Mouse (Mus musculus): ENCODE data around the gene Ube2m.

Ube2m gene

GRCm38 (mm10) chr7:13033451-13034147, 4.5 kb downstream of the Ube2m start:
- DNase-seq, result no peak

GRCm38 (mm10) chr7:13032541-13032940, 5.5 kb downstream of the Ube2m start:
- DNase-seq, result no peak

- no peak for DNase-seq
Measured at GRCm38 (mm10) chr7:13031983-13032382, 6.1 kb downstream of the Ube2m start.

- DNase-seq, result no peak
Measured at GRCm38 (mm10) chr7:13031069-13031468, 7.0 kb downstream of the Ube2m start.

- DNase-seq, result no peak
Measured at GRCm38 (mm10) chr7:13028986-13029385, 9.1 kb downstream of the Ube2m start.

GRCm38 (mm10) chr7:13025511-13026112, 12.5 kb downstream of the Ube2m start:
- no peak for DNase-seq

GRCm38 (mm10) chr7:13024805-13025204, 13.3 kb downstream of the Ube2m start:
- DNase-seq, result peak; percentile 92

- DNase-seq, result peak; percentile 89
Measured at GRCm38 (mm10) chr7:13023928-13024731, 13.9 kb downstream of the Ube2m start.

- DNase-seq, result peak; percentile 51
Measured at GRCm38 (mm10) chr7:13022773-13023535, 15.1 kb downstream of the Ube2m start.

GRCm38 (mm10) chr7:13015217-13015616, 22.9 kb downstream of the Ube2m start:
- no peak for DNase-seq

GRCm38 (mm10) chr7:13014275-13014839, 23.7 kb downstream of the Ube2m start:
- DNase-seq, result no peak

- no peak for DNase-seq
Measured at GRCm38 (mm10) chr7:13013671-13014070, 24.4 kb downstream of the Ube2m start.

GRCm38 (mm10) chr7:13010005-13010908, 27.8 kb downstream of the Ube2m start, which contains the start of gene Zbtb45:
Gene Zbtb45, minus strand, starts transcription at chr7:13010034.
- no peak for DNase-seq

- peak; percentile 91 for DNase-seq
Measured at GRCm38 (mm10) chr7:13009143-13010004, 28.7 kb downstream of the Ube2m start.

- no peak for DNase-seq
Measured at GRCm38 (mm10) chr7:13007341-13008092, 30.6 kb downstream of the Ube2m start.

GRCm38 (mm10) chr7:13006531-13006930, 31.5 kb downstream of the Ube2m start:
- DNase-seq, result no peak

- DNase-seq, result no peak
Measured at GRCm38 (mm10) chr7:13006011-13006410, 32.1 kb downstream of the Ube2m start.

- DNase-seq, result no peak
Measured at GRCm38 (mm10) chr7:13003380-13003779, 34.7 kb downstream of the Ube2m start.

GRCm38 (mm10) chr7:13001584-13001983, 36.5 kb downstream of the Ube2m start:
- DNase-seq, result no peak

- DNase-seq, result no peak
Measured at GRCm38 (mm10) chr7:12998851-12999250, 39.2 kb downstream of the Ube2m start, which contains the start of gene Trim28. Gene Trim28, plus strand, starts transcription at chr7:12999114.

Data from right cerebral cortex, postnatal 14 days (tissue).